ENCODE assay signal across 9 mouse cellular contexts in the genomic region with DNA sequence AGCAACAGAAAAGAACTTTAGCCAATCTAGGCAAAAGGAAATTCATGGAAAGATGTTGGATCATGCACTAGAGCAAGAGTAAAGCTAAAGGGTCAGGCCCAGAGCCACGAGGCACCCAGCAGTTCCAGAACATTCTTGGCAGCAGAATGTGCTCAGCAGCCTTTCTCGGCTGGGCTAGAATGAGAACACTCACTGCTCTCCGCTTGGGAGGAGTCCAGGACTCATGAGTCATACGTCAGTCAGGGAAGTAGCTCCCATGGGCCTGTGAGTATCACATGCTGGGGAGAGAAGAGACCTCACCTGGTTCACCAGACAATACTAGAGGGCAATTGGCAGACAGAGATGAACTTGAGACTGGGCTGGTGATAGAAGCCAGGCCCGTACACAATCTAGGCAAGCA. TPM values are rescaled to one million over a fixed set of nuclear protein-coding genes. Genes with fewer than 3 reads are reported as not detected.
A peak's percentile ranks its signal among the peaks of the same experiment; 100 is the strongest.
DNase-seq lines count a peak whose midpoint lies in the region; ATAC-seq and TF ChIP-seq lines count a peak whose summit lies in the region.
"Had no signal": no experiment of that assay in that cellular context is flagged by ENCODE, and none has a peak within 500 bp of the region (broad histone marks: within the 10 kb centered on the region; RNA-seq: fewer than 3 reads in every experiment).

No protein-coding gene starts in this region.

- no peak overlapping the region for H3K27ac ChIP-seq in midbrain, embryonic 16.5 days (ENCODE audit: low read length)
- H3K27ac ChIP-seq: liver, embryonic 14.5 days had no signal

- no peak for TF ChIP-seq CTCF in brain, embryonic 14.5 days (IDR thresholded peaks at IDR 0.05; ENCODE audit: borderline replicate concordance, extremely low read depth, insufficient read depth, insufficient read length)

- TF ChIP-seq POLR2A in brain, embryonic 14.5 days (IDR thresholded peaks at IDR 0.05; ENCODE audit: borderline replicate concordance, extremely low read depth, insufficient read depth, insufficient read length, poor library complexity, severe bottlenecking), result no peak

- no peak overlapping the region for H3K4me3 ChIP-seq in midbrain, embryonic 16.5 days (ENCODE audit: low read depth, low read length)

- H3K9ac ChIP-seq in midbrain, embryonic 16.5 days (ENCODE audit: low read depth, low read length), result no peak overlapping the region
- H3K9ac ChIP-seq: liver, embryonic 14.5 days had no signal

- peak; percentile 99 for DNase-seq in NIH3T3 (ENCODE audit: low read depth)
- DNase-seq in brain, embryonic 14.5 days (ENCODE audit: low read depth), result peak; percentile 28
- peak; percentile 43 to 78 for DNase-seq in gastrocnemius, postnatal 4 days (ENCODE audit: low spot score in 2 of 2)
- peak; percentile 59 to 81 for DNase-seq in layer of hippocampus, adult 18-20 months (ENCODE audit: low spot score in 2 of 2)
- peak; percentile 85 for DNase-seq in lung, postnatal 25 days (ENCODE audit: low spot score)
- peak; percentile 73 to 84 for DNase-seq in urinary bladder, postnatal 4 days (ENCODE audit: low spot score in 2 of 2)
- DNase-seq in thymus, postnatal 36 days, result no peak

- H3K36me3 ChIP-seq in midbrain, embryonic 16.5 days (ENCODE audit: control insufficient read depth, insufficient read depth, low read length), result no peaks in the 10 kb centered on the region

- no peak for ATAC-seq in midbrain, embryonic 16.5 days

- H3K27me3 ChIP-seq in midbrain, embryonic 16.5 days (ENCODE audit: control insufficient read depth, insufficient read depth, low read depth, low read length), result no peaks in the 10 kb centered on the region

- H3K4me2 ChIP-seq in midbrain, embryonic 16.5 days (ENCODE audit: low read length), result no peak overlapping the region

- 81% methylated on average over 5 of the region's 5 CpGs for WGBS in midbrain, embryonic 16.5 days

- H3K4me1 ChIP-seq in midbrain, embryonic 16.5 days (ENCODE audit: control insufficient read depth, insufficient read depth, low read length), result no peaks in the 10 kb centered on the region

- no peaks in the 10 kb centered on the region for H3K9me3 ChIP-seq in midbrain, embryonic 16.5 days (replicated peaks; ENCODE audit: control insufficient read depth, low read length, poor library complexity, severe bottlenecking)

RNA-seq across cellular contexts. Expression of a gene that starts 39.8 kb away (rescaled TPM):
- 64.7 and 67.5 TPM in 2 replicates for polyA plus RNA-seq in brain, embryonic 14.5 days (2012; rRNA removed)
- total RNA-seq in gastrocnemius, postnatal 4 days (2021), result 10 to 100 TPM; 13.3 to 16.4 TPM
- 10 to 100 TPM; 57.0 to 57.9 TPM for total RNA-seq in layer of hippocampus, adult 18-20 months (2021)
- 25.3 and 28.5 TPM in 2 replicates for polyA plus RNA-seq in midbrain, embryonic 16.5 days (2015; fragmentation: Nextera tagmentation; extraction: Ambion mirVana)

Comparison
In these comparisons a context has a peak if more than half of its experiments do, and no peak if none do; other contexts are left out.
1. DNase-seq: peak in NIH3T3 (single experiment), brain, embryonic 14.5 days (single experiment), gastrocnemius, postnatal 4 days (2 of 2), layer of hippocampus, adult 18-20 months (2 of 2), lung, postnatal 25 days (single experiment) and urinary bladder, postnatal 4 days (2 of 2); none in thymus, postnatal 36 days (0 of 2).